Mouse (Mus musculus) common myeloid progenitor, adult 5-6 weeks (primary cell): Measurements from ENCODE around the gene Sftpa1. TPM values are rescaled to one million over a fixed set of nuclear protein-coding genes. Genes with fewer than 3 reads are reported as not detected.

Experiments used
- ATAC-seq: replicated peaks from 2 replicates; pipeline ENCODE4 v1.8.0; 2016; ENCODE audit warnings: low read depth, mild to moderate bottlenecking, moderate TSS enrichment, inconsistent platforms; ENCODE audit not compliant: poor library complexity, severe bottlenecking
- total RNA-seq: library from RNA; stranded (forward); fragments of 200-1000, 187-1606 nt; gene quantifications from 2 replicates; pipeline ENCODE4 v1.2.3, GENCODE M21; 2017

The Sftpa1 gene
- not detected in 2 replicates for total RNA-seq

DNA sequence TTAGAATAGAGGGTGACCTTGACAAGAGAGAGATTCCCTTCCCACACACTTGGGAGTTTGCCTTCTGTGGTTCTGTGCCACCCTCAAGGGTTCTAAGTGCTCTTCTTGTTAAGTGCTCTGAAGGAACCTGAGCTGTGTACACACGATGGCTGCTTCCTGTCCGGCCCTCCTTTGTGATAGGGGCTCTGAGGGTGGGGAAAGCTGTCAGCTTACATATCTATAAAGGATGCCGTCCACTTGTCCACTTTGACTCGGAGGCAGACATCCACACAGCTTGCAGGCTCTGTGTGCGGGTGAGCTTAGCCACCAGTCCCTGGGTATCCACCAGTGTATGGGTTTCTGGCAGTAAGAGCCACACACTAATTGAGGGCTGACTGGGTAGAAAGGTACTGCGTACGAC lies at the start of gene Sftpa1:
Sftpa1 (plus strand) TSS at position 243 of the 400 bp plus-strand sequence.
- no peak for ATAC-seq

DNA sequence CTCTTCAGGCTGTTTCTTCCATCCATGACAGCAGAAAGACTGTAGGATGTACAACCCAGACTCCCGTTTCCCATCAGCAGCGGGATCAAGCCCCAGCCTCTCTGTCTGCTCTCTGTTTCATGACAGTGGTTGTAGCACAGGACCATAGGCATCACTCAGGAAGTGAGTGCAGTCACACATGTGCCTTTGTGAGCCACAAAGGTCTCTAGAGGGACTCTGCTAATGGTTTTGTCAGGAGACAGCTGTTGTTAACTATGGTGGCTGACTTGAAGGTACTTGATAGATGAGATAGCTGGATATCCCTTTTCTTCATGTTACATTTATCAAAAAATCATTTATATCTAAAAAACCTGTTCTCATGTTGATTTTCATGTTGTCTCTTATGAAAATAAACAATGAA lies 49.2 kb upstream of the Sftpa1 start:
- no peak for ATAC-seq

DNA sequence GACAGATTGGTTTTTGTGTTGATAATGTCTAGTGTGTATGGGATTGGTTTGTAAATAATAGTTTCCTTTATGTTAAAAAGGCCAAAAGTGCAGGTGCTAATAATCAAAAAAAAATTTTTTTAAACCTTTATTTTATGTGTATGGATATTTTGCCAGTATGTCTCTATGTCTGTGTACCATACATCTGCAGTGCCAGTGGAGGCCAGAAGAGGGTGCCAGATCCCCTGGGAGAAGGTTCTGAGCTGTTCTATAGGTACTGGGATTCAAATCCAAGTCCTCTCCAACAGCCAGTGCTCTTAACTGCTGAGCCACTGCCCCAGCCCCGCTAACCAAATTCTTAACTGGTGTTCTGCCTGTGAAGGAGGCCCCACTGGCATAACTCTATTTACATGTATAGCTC lies 44.1 kb upstream of the Sftpa1 start:
- peak; percentile 69; the same call in 1 of the 2 replicates for ATAC-seq

DNA sequence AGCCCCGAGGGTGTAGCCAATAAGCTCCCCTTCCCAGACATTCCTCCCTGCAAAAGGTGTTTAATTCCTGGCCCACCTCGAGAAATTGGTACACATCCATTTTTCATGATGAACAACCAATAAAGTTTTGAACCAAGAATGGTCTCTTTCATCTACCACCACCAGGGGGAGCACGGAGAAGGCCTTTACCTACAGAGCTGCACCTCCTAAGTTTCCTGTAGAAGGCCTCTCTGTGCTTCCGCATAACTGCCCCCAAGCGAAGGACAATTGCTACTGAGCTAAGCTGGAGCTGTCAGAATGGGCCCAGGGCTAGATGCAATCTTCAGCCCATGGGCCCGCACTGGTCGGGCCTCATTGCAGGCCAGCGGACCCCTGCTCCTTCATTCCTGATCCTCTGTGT lies 40.8 kb upstream of the Sftpa1 start:
- ATAC-seq, result peak; percentile 74; the same call in 1 of the 2 replicates

DNA sequence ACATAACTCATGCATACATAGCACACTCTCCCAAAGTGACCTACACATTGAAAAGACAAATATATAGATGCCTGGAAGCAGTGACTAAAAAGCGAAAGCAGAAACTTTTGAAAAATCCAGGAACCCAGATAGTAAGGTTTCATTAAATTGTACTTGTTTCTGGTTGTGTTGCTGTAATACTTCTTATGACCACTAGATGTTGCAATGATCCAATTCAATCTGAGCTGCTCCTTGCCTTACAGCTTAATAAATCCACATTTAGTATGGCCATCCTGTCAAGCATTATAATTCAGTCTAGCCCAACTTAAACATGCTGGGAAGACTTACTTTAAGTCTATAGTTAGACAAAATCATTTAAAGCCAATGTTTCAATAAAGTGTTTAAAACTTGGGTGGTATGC lies 37.5 kb upstream of the Sftpa1 start:
- ATAC-seq, result 0 out of 2 replicates have a peak, but pooled peaks have one; percentile 50

DNA sequence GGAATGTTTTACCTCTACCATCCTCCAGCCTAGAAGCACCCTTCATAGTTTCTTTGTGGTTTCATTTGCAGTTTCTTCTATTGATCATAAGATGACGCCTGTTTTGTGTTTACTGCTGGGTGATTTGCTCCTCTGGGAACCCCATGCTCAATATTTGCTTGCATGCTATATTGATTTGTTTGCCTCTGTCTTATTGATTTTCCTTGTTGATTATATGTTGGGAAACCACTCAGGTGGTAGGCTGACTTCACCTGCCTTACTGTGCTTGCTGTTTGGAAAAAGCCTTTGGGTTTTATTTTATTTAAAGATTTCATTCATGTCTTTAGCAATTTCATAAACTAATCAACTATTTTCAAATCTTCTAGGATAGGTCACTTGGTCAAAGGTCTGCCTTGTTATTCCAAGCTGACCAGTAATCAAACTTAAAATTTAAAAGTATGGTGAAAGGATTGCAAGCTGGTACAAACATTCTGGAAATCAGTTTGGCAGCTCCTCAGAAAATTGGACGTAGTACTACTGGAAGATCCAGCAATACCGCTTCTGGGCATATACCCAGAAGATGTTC lies 35.2 kb upstream of the Sftpa1 start:
- no peak for ATAC-seq

DNA sequence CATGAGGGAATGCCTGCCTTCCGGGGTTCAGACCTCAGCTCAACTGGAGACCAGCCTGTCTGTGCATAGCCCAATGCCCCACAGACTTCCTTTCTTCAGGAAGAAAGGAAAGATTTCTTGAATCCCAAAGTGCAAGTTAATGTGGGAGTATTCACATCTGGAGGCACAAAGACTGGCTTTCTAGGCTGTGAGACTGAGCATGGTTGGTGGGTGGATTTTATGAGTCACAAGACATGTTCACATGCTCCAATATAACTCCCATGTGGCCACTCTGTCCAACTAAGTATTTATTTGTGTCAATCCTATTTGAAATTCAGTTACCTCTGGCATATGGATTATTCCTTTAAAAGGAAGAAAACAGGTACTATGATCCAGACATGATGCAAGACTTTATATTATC lies 32.9 kb upstream of the Sftpa1 start:
- no peak for ATAC-seq

DNA sequence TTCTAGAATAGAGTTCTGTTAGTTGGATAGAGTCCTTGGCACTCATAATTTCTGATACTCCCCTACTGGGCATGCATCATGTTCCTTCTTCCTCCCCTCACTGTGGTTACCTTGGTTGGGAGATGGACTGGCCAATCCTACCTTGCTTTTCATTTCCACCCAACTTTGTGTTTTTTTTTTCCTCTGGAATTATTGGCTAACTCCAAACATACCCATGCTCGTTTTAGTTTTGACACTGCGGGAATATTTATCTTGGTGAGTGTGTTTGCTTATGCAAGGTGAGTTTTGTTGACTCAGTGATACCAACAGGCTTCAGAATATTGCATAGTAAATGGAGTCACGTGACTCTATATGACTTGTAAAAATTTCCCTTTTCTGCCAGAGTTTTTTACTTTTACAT lies 30.9 kb upstream of the Sftpa1 start:
- ATAC-seq, result no peak

DNA sequence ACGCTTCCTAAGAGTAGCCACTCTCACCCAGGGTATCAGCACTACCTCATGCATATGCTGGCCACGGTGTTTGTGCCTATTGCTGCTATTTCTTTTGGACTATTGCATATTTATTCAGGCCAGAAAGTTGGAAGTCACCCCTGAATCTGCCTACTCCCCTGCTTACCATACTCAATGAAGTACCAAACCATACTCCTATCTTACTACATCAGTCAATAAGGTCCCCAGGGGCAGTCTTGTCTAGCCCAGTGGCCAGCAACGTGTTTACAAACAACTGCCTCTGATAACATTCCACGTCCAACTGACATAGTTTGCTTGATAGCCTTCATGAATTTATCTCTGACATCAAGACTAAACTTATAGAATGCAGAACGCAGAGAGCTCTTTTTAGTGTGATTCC lies 30.3 kb upstream of the Sftpa1 start:
- ATAC-seq, result no peak

DNA sequence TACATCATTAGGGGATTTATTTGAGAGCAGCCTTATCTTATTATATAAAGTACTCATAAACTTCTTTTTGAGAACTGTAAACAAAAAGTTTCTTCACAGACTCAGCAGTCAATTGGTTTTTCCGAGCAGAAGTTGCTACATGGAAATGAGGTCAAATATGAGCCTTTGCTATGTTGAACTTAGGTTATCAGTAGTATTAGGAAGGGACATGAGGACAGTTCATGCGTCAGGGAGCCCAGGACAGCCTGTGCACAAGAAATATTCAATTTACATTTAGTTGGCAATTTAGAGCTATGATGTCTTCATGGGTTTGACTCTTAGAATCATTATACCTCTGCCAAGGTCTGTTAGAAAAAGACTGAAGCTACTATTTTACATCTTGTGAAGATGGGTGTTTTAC lies 29.3 kb upstream of the Sftpa1 start:
- no peak for ATAC-seq

DNA sequence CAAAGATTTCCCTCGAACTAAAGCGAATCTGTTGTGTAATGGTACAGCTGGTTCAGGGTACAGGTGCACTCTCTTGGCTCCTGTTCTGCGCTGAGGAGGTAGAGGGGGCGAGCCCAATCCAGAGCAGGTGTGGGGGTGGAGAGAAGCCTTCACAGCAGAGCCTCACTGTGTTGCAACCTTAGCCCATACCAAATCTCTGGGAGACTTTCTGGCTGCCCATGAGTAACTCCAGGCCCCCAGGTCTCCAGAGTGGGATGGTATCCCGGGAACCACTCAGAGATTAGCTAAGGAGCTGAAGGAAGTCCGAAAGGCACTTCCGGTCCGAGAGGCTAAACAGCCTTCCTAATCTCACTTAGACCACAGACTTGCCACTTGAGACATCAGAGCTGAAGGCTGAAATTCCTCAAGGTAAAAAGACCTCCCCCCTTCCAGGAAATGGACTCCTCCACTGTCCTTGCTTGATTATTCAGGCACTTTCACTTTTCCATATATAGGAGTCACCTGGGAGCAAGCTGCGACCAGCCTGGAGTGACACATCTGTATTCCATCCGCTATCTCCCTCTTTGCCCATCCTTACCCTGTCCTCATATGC lies 26.6 kb upstream of the Sftpa1 start, which contains the start of gene Mat1a:
Mat1a (plus strand) TSS at position 183 of the 592 bp plus-strand sequence.
- no peak for ATAC-seq

DNA sequence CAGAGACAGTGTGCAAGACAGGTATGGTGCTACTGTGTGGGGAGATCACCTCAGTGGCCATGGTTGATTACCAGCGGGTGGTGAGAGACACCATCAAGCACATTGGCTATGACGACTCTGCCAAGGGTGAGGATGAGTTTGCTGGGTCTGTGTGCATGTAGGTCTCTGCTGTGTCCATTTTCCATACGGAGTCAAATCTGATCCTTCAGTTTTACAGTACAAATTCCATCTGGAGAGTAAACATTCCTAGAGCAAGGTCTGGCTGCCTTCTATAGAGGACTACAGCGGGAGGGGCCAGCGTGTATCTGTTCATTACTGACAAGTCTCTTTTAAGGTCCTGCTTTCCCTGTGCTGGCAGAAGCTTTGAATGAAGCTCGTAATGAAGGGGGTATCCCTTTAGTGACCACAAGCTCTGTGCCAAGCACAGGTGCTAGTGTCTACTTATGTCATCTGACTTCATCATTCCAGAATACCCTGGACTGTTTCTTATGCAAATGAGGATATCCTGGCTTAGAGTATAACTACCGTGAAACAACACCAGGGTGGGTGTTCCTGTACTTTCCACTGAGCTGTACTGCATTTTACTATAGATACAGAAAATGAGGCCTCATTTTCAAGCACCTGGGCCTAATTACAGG lies 20.4 kb upstream of the Sftpa1 start:
- no peak for ATAC-seq

DNA sequence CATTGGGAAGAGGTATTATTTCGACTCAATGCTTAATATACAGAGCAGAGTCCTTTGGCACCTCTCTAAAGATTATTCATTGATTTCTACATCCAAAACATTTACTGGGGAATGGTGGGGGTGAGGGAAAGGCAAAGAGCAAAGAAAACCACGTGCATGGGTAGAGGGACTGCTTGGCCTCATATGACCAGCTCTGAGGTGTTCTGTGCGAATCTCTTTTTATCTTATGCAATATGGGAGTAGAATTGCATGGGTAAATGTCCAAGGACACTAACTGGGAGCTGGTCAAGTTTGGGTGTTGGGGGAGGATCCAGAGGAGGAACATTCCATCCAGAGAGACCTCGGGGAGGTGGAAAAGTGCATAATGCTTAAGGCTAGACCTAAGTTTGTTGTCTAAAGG lies 18.6 kb upstream of the Sftpa1 start:
- no peak for ATAC-seq

DNA sequence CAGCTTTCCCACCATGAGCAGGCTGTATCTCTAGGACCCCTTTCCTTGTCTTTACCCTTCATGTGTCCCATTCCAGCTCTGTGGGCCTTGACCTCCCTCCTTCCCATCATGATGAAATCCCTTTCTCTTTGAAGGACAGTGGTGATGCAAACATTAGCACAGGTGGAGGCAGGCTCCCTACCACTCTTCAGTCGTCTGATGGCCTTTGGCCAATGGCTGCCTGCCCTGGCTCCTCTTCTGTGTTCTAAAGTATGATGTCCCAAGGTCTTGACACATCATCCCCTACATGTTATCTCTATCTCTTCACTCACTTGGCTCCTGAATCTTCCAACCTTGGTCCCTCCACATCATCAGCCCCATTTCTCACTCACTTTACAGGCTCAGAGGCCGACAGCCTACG lies 15.3 kb upstream of the Sftpa1 start:
- no peak for ATAC-seq

DNA sequence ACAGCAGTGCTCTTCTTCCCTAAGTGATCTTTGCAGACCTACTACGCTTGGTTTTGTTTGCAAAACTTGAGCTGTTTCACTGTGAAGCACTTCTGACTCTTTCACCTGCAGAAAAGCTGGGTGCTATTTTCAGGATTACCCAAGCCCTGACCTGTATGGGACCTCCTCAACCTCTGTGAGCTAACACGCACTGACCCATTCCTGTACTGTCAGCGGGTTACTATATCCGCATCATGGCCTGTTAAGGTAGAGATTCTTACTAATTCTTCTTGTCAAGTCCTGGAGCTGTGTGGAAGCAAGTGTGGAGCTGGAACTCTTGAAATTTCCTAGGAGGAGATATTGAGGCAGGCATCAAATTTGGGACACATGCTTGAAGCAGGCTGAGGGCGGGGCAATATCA lies 6.9 kb upstream of the Sftpa1 start:
- ATAC-seq, result no peak

DNA sequence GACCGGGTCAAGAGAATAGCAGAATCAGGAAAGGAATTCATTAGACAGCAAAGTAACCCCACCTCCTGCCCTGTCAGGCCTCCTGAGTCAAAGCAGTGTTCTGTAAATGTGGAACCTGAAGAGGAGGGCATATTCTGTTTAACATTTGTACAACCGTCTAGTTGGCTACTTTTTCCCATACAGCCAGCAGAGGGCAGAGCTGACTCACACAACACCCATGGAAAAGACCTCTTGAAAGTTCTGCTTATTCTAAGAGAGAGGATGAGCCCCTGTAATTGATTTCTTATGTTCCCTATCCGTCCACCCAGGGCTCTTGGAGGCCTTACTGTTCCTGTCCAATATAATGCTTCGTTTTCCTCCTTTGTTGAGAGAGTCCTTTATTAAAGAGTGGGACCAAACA lies 3.6 kb upstream of the Sftpa1 start:
- ATAC-seq, result peak; percentile 62; the same call in 1 of the 2 replicates

DNA sequence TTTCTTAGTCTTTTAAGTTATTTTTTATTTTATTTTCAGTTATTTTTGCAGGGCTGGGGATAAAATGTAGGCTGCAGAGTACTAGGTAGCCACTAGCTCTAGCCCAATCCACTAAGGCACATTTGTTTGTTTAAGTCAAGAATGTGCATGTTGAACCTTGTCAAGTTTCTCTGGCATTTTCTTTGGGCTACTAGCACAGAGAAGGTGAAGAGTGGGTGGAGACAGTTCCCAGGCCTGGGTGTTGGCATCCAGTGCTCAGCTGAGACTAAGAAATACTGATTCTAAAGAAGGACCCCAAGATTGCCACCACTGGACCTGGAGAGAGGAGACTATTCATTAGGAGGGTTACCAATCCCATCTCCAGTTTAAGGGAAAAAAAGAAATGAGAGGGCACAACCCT lies 5.4 kb downstream of the Sftpa1 start:
- no peak for ATAC-seq

DNA sequence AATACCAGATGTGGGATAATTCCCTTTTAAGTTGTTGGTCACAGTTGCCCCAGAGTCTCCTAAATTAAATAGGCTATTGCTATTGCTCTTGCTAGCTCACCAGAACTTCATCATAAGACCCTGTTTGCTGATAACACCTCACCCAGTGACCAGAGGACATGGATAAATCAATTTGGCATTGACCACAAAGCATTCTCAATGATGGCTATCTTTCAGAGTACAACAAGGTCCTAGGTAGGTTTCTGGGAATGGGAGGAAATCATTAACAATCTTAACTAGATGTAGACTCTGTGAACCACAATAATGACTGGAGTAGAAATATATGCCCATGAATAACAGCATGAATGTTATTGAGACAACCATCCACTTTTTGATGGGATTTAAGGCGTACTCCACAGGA lies 9.1 kb downstream of the Sftpa1 start:
- no peak for ATAC-seq

DNA sequence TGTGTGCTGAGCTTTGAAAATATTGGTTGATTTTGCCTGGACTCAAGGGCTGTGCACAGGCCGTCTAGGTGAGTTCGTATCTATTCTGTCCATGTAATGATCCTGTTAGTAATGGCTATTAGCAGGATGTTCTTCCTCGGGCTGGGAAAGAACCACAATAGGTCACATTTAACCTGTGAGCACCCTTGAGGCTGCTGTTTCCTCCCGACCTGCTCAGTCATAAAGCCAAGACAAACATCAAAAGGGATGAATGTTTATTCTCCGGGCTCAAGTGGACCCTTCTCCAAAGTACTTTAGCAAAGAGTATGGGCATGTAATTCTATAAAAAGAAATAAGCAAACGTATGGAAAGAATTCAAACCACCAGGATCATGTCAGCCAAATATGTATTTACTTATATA lies 14.5 kb downstream of the Sftpa1 start:
- no peak for ATAC-seq

DNA sequence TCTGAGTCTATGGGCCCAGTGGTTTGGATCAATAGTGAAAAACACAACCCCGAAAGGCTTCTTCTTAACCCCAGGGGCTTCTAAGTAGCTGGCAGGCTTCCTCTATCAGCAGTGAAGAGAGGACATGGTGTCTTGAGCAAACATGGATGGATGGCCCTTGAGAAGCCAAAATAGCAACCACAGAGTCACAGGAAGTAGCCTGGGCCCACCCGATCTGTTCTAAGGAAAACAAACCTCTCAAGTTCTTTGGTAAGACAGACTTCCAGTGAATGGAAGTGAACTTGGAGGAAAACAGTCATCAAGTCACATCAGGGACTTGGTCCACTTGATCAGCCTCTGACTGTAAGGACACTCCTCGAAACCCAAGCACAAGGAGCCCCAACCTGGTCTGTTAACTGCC lies 15.3 kb downstream of the Sftpa1 start:
- no peak for ATAC-seq

DNA sequence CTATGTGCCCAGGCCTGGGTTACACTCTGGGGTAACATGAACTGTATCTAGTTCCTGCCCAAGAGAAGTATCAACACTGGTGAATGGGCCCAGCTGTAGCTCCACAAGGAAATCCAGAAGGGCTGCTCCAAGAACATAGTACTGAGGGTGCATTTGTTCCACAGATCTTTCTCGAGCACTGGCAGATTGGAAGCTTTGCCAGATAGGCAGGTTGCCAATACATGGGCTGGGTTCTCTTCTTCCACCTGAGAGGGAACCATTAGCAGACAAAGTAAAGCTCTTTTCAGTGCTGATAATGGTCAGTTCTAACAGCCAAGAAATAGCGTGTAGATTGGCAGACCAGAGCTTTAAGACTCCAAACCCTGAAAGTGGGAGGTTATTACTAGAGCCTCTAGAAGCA lies 15.8 kb downstream of the Sftpa1 start:
- no peak for ATAC-seq
